Mouse (Mus musculus): ENCODE measurements around the gene Timm10.

- TF ChIP-seq CTCF (IDR thresholded peaks at IDR 0.05) (no peak), EP300 (IDR thresholded peaks at IDR 0.05) (no peak)
Observed at GRCm38 (mm10) chr2:84803963-84804362, 22.8 kb upstream of the Timm10 start.

Data from lung, postnatal 0 days (tissue).